Mouse (Mus musculus): ENCODE measurements around the gene 1700056E22Rik. TPM values are rescaled to one million over a fixed set of nuclear protein-coding genes. Genes with fewer than 3 reads are reported as not detected.

Gene 1700056E22Rik
- polyA plus RNA-seq, 1 experiment from 2014 or later, result 0.70 TPM

DNA sequence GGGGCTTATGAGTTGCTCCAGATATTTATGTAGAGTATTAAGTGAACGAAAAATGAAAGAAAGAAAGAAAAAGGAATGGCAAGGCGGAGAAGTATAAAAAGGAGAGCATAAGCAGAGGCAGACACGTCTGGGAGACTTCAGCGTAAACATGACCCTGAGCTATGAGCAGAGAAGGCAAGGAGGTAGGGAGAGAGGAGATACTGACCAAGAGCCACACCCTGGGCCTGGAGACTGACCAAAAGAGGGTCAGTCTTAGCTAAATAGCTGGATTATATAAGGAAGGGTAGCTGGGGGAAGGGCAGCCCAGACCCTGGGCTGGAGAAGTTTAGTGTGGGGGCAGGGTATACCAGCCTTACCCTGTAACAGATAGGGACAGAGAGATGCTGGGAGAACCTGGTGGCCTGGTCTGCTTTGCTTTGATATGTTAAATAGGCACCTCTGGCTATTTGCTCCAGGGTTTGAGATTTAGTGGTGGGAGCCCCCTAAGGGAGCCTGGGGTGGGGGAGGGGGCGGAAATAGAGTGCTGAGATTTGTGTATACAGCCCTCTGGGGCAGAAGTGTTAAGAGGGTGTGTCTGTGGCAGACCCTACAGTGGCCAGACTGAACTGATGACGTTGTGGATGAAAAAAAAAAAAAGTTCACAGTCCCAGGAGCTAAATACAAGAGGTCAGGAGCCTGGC, 14.9 kb downstream of the 1700056E22Rik start:
- no peak overlapping the region for H3K9ac ChIP-seq (ENCODE audit: low read depth, low read length)
- H3K36me3 ChIP-seq (ENCODE audit: control insufficient read depth, insufficient read depth, low read length), result no peaks in the 10 kb centered on the region
- H3K27me3 ChIP-seq (ENCODE audit: control insufficient read depth, insufficient read depth, low read depth, low read length), result no peaks in the 10 kb centered on the region
- 53% methylated on average over 6 of the region's 6 CpGs for WGBS
- no peak overlapping the region for H3K4me2 ChIP-seq (ENCODE audit: low read length)
- no peak overlapping the region for H3K4me3 ChIP-seq (ENCODE audit: low read depth, low read length)
- ATAC-seq, result no peak
- no peak overlapping the region for H3K27ac ChIP-seq (ENCODE audit: low read length)
- no peaks in the 10 kb centered on the region for H3K4me1 ChIP-seq (ENCODE audit: control insufficient read depth, insufficient read depth, low read length)
- H3K9me3 ChIP-seq (replicated peaks; ENCODE audit: control insufficient read depth, low read length, poor library complexity, severe bottlenecking), result no peaks in the 10 kb centered on the region

GRCm38 (mm10) chr1:184017606-184018005, 16.5 kb downstream of the 1700056E22Rik start:
- H3K4me1 ChIP-seq (ENCODE audit: control insufficient read depth, insufficient read depth, low read length), result no peaks in the 10 kb centered on the region
- H3K27ac ChIP-seq (ENCODE audit: low read length), result no peak overlapping the region
- H3K9ac ChIP-seq (ENCODE audit: low read depth, low read length), result no peak overlapping the region
- ATAC-seq, result no peak
- H3K4me2 ChIP-seq (ENCODE audit: low read length), result no peak overlapping the region
- no peak overlapping the region for H3K4me3 ChIP-seq (ENCODE audit: low read depth, low read length)
- no peaks in the 10 kb centered on the region for H3K36me3 ChIP-seq (ENCODE audit: control insufficient read depth, insufficient read depth, low read length)
- WGBS, result 92% methylated on average over 2 of the region's 2 CpGs
- H3K9me3 ChIP-seq (replicated peaks; ENCODE audit: control insufficient read depth, low read length, poor library complexity, severe bottlenecking), result no peaks in the 10 kb centered on the region
- H3K27me3 ChIP-seq (ENCODE audit: control insufficient read depth, insufficient read depth, low read depth, low read length), result no peaks in the 10 kb centered on the region

GRCm38 (mm10) chr1:184015995-184016730, 17.9 kb downstream of the 1700056E22Rik start:
- H3K4me1 ChIP-seq (ENCODE audit: control insufficient read depth, insufficient read depth, low read length), result no peaks in the 10 kb centered on the region
- H3K4me3 ChIP-seq (ENCODE audit: low read depth, low read length), result no peak overlapping the region
- no peak for ATAC-seq
- H3K27ac ChIP-seq (ENCODE audit: low read length), result no peak overlapping the region
- H3K27me3 ChIP-seq (ENCODE audit: control insufficient read depth, insufficient read depth, low read depth, low read length), result no peaks in the 10 kb centered on the region
- H3K9ac ChIP-seq (ENCODE audit: low read depth, low read length), result no peak overlapping the region
- 85% methylated on average over 10 of the region's 10 CpGs for WGBS
- no peaks in the 10 kb centered on the region for H3K36me3 ChIP-seq (ENCODE audit: control insufficient read depth, insufficient read depth, low read length)
- H3K9me3 ChIP-seq (replicated peaks; ENCODE audit: control insufficient read depth, low read length, poor library complexity, severe bottlenecking), result no peaks in the 10 kb centered on the region
- H3K4me2 ChIP-seq (ENCODE audit: low read length), result no peak overlapping the region

- H3K27me3 ChIP-seq (ENCODE audit: control insufficient read depth, insufficient read depth, low read depth, low read length), result no peaks in the 10 kb centered on the region
- H3K4me3 ChIP-seq (ENCODE audit: low read depth, low read length), result no peak overlapping the region
- ATAC-seq, result no peak
- no peak overlapping the region for H3K9ac ChIP-seq (ENCODE audit: low read depth, low read length)
- H3K27ac ChIP-seq (ENCODE audit: low read length), result no peak overlapping the region
- no peak overlapping the region for H3K4me2 ChIP-seq (ENCODE audit: low read length)
- 85% methylated on average over 3 of the region's 3 CpGs for WGBS
- H3K9me3 ChIP-seq (replicated peaks; ENCODE audit: control insufficient read depth, low read length, poor library complexity, severe bottlenecking), result no peaks in the 10 kb centered on the region
- no peaks in the 10 kb centered on the region for H3K36me3 ChIP-seq (ENCODE audit: control insufficient read depth, insufficient read depth, low read length)
- H3K4me1 ChIP-seq (ENCODE audit: control insufficient read depth, insufficient read depth, low read length), result no peaks in the 10 kb centered on the region
Observed at GRCm38 (mm10) chr1:184014091-184014490, 20.0 kb downstream of the 1700056E22Rik start.

DNA sequence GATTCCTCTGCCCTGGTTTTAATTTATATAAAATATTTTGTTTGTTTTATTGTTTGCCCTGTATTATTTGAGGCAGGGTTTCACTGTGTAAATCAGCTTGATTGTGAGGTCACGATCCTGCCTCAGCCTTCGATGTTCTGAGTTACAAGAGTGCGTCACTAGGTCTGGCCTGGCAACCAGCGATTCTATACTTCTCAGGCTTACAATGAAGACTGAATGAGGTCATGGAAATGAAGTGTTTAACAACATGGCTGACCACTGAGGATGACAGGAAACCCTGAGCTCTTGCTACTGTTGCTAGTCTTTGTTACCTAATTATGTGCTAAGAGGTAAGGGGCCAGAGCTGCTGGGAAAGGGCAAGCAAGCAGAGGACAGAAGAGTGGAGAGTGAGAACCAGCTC, 21.0 kb downstream of the 1700056E22Rik start, which contains the start of gene Dusp10:
Gene Dusp10 (plus strand): TSS at position 197 of the 400 bp plus-strand sequence.
- WGBS, result 90% methylated on average over 4 of the region's 4 CpGs
- Histone ChIP-seq H3K4me1 (ENCODE audit: control insufficient read depth, insufficient read depth, low read length) (no peaks in the 10 kb centered on the region), H3K27me3 (ENCODE audit: control insufficient read depth, insufficient read depth, low read depth, low read length) (no peaks in the 10 kb centered on the region), H3K9ac (ENCODE audit: low read depth, low read length) (no peak within 1 kb of the TSS), H3K9me3 (replicated peaks; ENCODE audit: control insufficient read depth, low read length, poor library complexity, severe bottlenecking) (no peaks in the 10 kb centered on the region), H3K4me2 (ENCODE audit: low read length) (no peak within 1 kb of the TSS), H3K4me3 (ENCODE audit: low read depth, low read length) (no peak within 1 kb of the TSS), H3K36me3 (ENCODE audit: control insufficient read depth, insufficient read depth, low read length) (no peaks in the 10 kb centered on the region), H3K27ac (ENCODE audit: low read length) (no peak within 1 kb of the TSS)
- ATAC-seq, result no peak

- 96% methylated on average over 6 of the region's 6 CpGs for WGBS
- H3K9me3 ChIP-seq (replicated peaks; ENCODE audit: control insufficient read depth, low read length, poor library complexity, severe bottlenecking), result no peaks in the 10 kb centered on the region
- H3K4me3 ChIP-seq (ENCODE audit: low read depth, low read length), result no peak overlapping the region
- no peak overlapping the region for H3K27ac ChIP-seq (ENCODE audit: low read length)
- H3K4me1 ChIP-seq (ENCODE audit: control insufficient read depth, insufficient read depth, low read length), result no peaks in the 10 kb centered on the region
- H3K9ac ChIP-seq (ENCODE audit: low read depth, low read length), result no peak overlapping the region
- no peaks in the 10 kb centered on the region for H3K27me3 ChIP-seq (ENCODE audit: control insufficient read depth, insufficient read depth, low read depth, low read length)
- H3K4me2 ChIP-seq (ENCODE audit: low read length), result no peak overlapping the region
- no peak for ATAC-seq
- H3K36me3 ChIP-seq (ENCODE audit: control insufficient read depth, insufficient read depth, low read length), result no peaks in the 10 kb centered on the region
Observed at GRCm38 (mm10) chr1:184011311-184011710, 22.8 kb downstream of the 1700056E22Rik start.

GRCm38 (mm10) chr1:184006086-184006485, 28.0 kb downstream of the 1700056E22Rik start:
- H3K36me3 ChIP-seq (ENCODE audit: control insufficient read depth, insufficient read depth, low read length), result no peaks in the 10 kb centered on the region
- no peaks in the 10 kb centered on the region for H3K4me1 ChIP-seq (ENCODE audit: control insufficient read depth, insufficient read depth, low read length)
- no peak overlapping the region for H3K9ac ChIP-seq (ENCODE audit: low read depth, low read length)
- ATAC-seq, result no peak
- H3K4me2 ChIP-seq (ENCODE audit: low read length), result no peak overlapping the region
- H3K27ac ChIP-seq (ENCODE audit: low read length), result no peak overlapping the region
- H3K4me3 ChIP-seq (ENCODE audit: low read depth, low read length), result no peak overlapping the region
- no peaks in the 10 kb centered on the region for H3K9me3 ChIP-seq (replicated peaks; ENCODE audit: control insufficient read depth, low read length, poor library complexity, severe bottlenecking)
- H3K27me3 ChIP-seq (ENCODE audit: control insufficient read depth, insufficient read depth, low read depth, low read length), result no peaks in the 10 kb centered on the region

- no peaks in the 10 kb centered on the region for H3K9me3 ChIP-seq (replicated peaks; ENCODE audit: control insufficient read depth, low read length, poor library complexity, severe bottlenecking)
- no peaks in the 10 kb centered on the region for H3K36me3 ChIP-seq (ENCODE audit: control insufficient read depth, insufficient read depth, low read length)
- no peaks in the 10 kb centered on the region for H3K27me3 ChIP-seq (ENCODE audit: control insufficient read depth, insufficient read depth, low read depth, low read length)
- H3K4me2 ChIP-seq (ENCODE audit: low read length), result no peak overlapping the region
- H3K27ac ChIP-seq (ENCODE audit: low read length), result no peak overlapping the region
- no peak overlapping the region for H3K4me3 ChIP-seq (ENCODE audit: low read depth, low read length)
- 83% methylated on average over 6 of the region's 6 CpGs for WGBS
- ATAC-seq, result no peak
- no peaks in the 10 kb centered on the region for H3K4me1 ChIP-seq (ENCODE audit: control insufficient read depth, insufficient read depth, low read length)
- H3K9ac ChIP-seq (ENCODE audit: low read depth, low read length), result no peak overlapping the region
Observed at GRCm38 (mm10) chr1:184005315-184006058, 28.6 kb downstream of the 1700056E22Rik start.

DNA sequence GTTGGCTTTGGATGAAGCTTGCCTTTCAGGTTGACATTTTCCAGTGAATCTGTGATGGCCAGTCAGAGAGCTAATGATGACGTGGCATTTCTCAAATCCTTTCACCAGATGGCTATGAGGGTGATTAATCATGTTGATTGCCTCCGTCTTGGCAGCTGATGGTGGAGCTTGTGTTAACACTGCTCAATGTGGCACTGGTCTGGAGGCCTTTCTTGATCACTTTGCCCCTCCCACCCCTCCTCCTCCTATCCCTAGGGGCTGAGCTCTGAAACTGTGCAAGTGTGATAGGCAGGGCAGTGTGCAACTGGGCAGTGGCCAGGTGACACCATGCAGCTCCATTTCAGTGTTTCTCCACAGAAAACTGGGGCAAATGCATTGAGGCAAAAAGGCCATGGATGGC, 29.8 kb downstream of the 1700056E22Rik start:
- Histone ChIP-seq H3K4me3 (ENCODE audit: low read depth, low read length) (no peak overlapping the region), H3K9ac (ENCODE audit: low read depth, low read length) (no peak overlapping the region), H3K4me2 (ENCODE audit: low read length) (no peak overlapping the region), H3K27me3 (ENCODE audit: control insufficient read depth, insufficient read depth, low read depth, low read length) (no peaks in the 10 kb centered on the region), H3K9me3 (replicated peaks; ENCODE audit: control insufficient read depth, low read length, poor library complexity, severe bottlenecking) (no peaks in the 10 kb centered on the region), H3K4me1 (ENCODE audit: control insufficient read depth, insufficient read depth, low read length) (no peaks in the 10 kb centered on the region), H3K27ac (ENCODE audit: low read length) (no peak overlapping the region), H3K36me3 (ENCODE audit: control insufficient read depth, insufficient read depth, low read length) (no peaks in the 10 kb centered on the region)
- WGBS, result 71% methylated on average over 2 of the region's 2 CpGs
- no peak for ATAC-seq
